Mouse (Mus musculus): Measurements from ENCODE around the gene Osbpl7.
A peak's percentile ranks its signal among the peaks of the same experiment; 100 is the strongest.

Osbpl7 gene

GRCm38 (mm10) chr11:97050216-97050943, at the start of gene Osbpl7:
TSS of gene Osbpl7 (plus strand) at chr11:97050628.
- DNase-seq (ENCODE audit: low read depth, low spot score) = peak; percentile 56

GRCm38 (mm10) chr11:97003170-97003569, 47.3 kb upstream of the Osbpl7 start:
- DNase-seq (ENCODE audit: low read depth, low spot score) = peak; percentile 34

GRCm38 (mm10) chr11:97007093-97007794, 43.2 kb upstream of the Osbpl7 start:
- DNase-seq (ENCODE audit: low read depth, low spot score) = no peak

GRCm38 (mm10) chr11:97009198-97009790, 41.1 kb upstream of the Osbpl7 start:
- no peak for DNase-seq (ENCODE audit: low read depth, low spot score)

- DNase-seq (ENCODE audit: low read depth, low spot score) = no peak
These were observed 37.2 kb upstream of the Osbpl7 start, which contains the start of gene Sp6 for GRCm38 (mm10) chr11:97013121-97013670. TSS of gene Sp6 (plus strand) at chr11:97013394.

- DNase-seq (ENCODE audit: low read depth, low spot score) = peak; percentile 57
These were observed 32.5 kb upstream of the Osbpl7 start for GRCm38 (mm10) chr11:97017696-97018582.

- peak; percentile 74 for DNase-seq (ENCODE audit: low read depth, low spot score)
These were observed 31.7 kb upstream of the Osbpl7 start for GRCm38 (mm10) chr11:97018583-97019344.

GRCm38 (mm10) chr11:97019345-97019708, 31.1 kb upstream of the Osbpl7 start:
- no peak for DNase-seq (ENCODE audit: low read depth, low spot score)

- peak; percentile 68 for DNase-seq (ENCODE audit: low read depth, low spot score)
These were observed 29.2 kb upstream of the Osbpl7 start for GRCm38 (mm10) chr11:97021121-97021765.

- peak; percentile 95 for DNase-seq (ENCODE audit: low read depth, low spot score)
These were observed 28.4 kb upstream of the Osbpl7 start for GRCm38 (mm10) chr11:97021873-97022484.

- DNase-seq (ENCODE audit: low read depth, low spot score) = no peak
These were observed 25.5 kb upstream of the Osbpl7 start for GRCm38 (mm10) chr11:97024977-97025376.

- peak; percentile 95 for DNase-seq (ENCODE audit: low read depth, low spot score)
These were observed 24.6 kb upstream of the Osbpl7 start for GRCm38 (mm10) chr11:97025721-97026344.

GRCm38 (mm10) chr11:97029686-97030417, 20.6 kb upstream of the Osbpl7 start, which contains the start of gene Scrn2:
TSS of gene Scrn2 (plus strand) at chr11:97029938.
- DNase-seq (ENCODE audit: low read depth, low spot score) = peak; percentile 95

GRCm38 (mm10) chr11:97030426-97030825, 20.0 kb upstream of the Osbpl7 start:
- DNase-seq (ENCODE audit: low read depth, low spot score) = no peak

- no peak for DNase-seq (ENCODE audit: low read depth, low spot score)
These were observed 18.5 kb upstream of the Osbpl7 start for GRCm38 (mm10) chr11:97031977-97032376.

- no peak for DNase-seq (ENCODE audit: low read depth, low spot score)
These were observed 17.9 kb upstream of the Osbpl7 start for GRCm38 (mm10) chr11:97032499-97032898.

- DNase-seq (ENCODE audit: low read depth, low spot score) = no peak
These were observed 16.6 kb upstream of the Osbpl7 start for GRCm38 (mm10) chr11:97033781-97034180.

GRCm38 (mm10) chr11:97036141-97036540, 14.3 kb upstream of the Osbpl7 start:
- no peak for DNase-seq (ENCODE audit: low read depth, low spot score)
